Mouse (Mus musculus) CH12.LX (cell line): ENCODE results near the gene Eif3l.

ENCODE experiments used
- BHLHE40 ChIP-seq: IDR thresholded peaks from 2 replicates; pipeline ENCODE4 v1.6.1; 2011; ENCODE audit warnings: mild to moderate bottlenecking, low read depth, low read length, improper control_type of control experiment
- CTCF ChIP-seq, 2 experiments: IDR thresholded peaks in 1 of 2; conservative IDR thresholded peaks in 1 of 2; 2 replicates each; pipeline ENCODE4 v1.5.1; 2011 to 2012; ENCODE audit warnings: low read depth in 2 of 2, low read length in 2 of 2, improper control_type of control experiment in 1 of 2, inconsistent platforms in 1 of 2, mild to moderate bottlenecking in 1 of 2, moderate library complexity in 1 of 2
- MAX ChIP-seq: IDR thresholded peaks from 2 replicates; pipeline ENCODE4 v1.6.1; 2011; ENCODE audit warnings: low read length, improper control_type of control experiment
- POLR2A ChIP-seq: IDR thresholded peaks from 2 replicates; pipeline ENCODE4 v1.6.1; 2011; ENCODE audit warnings: low read depth, mild to moderate bottlenecking, improper control_type of control experiment, low read length
- ZC3H11A ChIP-seq: IDR thresholded peaks from 2 replicates; pipeline ENCODE4 v1.6.1; 2012; ENCODE audit warnings: low read depth, mild to moderate bottlenecking, inconsistent platforms, low read length, improper control_type of control experiment

GRCm38 (mm10) chr15:79140866-79141565, 66.0 kb downstream of the Eif3l start, which contains the start of the genes Polr2f and 1700088E04Rik:
- TF ChIP-seq CTCF (conservative IDR thresholded peaks at IDR 0.05 in 1 of 2, IDR thresholded peaks at IDR 0.05 in 1 of 2; ENCODE audit: low read depth in 2 of 2, low read length in 2 of 2) (peak in 1 of 2 experiments; percentile 5; a peak in 1 of 4 replicates), POLR2A (peak; percentile 96), BHLHE40 (no peak), MAX (peak; percentile 83), ZC3H11A (no peak)
